Mouse (Mus musculus) lung, postnatal 0 days (tissue): Measurements from ENCODE around the gene Apopt1. TPM values are rescaled to one million over a fixed set of nuclear protein-coding genes. Genes with fewer than 3 reads are reported as not detected.

Experiments
- ATAC-seq: fragments of 200-750 bp; cut with Nextera tagmentation; 2 replicates; pipeline ENCODE4 v1.8.0; 2017; ENCODE audit warnings: moderate library complexity
- DNase-seq: peaks from one replicate; pipeline ENCODE4 v3.0.0-alpha.2; 2016; ENCODE audit warnings: low spot score
- H3K27ac ChIP-seq: fragments of 300-500 bp; sonication (generic); 2 replicates; pipeline ENCODE4 v1.5.1; 2014; ENCODE audit warnings: antibody characterized with exemption, mild to moderate bottlenecking, low read length, mixed read lengths
- H3K27me3 ChIP-seq: fragments of 300-500 bp; sonication (generic); replicated peaks from 2 replicates; pipeline ENCODE4 v1.6.1; 2014; ENCODE audit warnings: low read length, mixed read lengths; ENCODE audit not compliant: insufficient read depth
- H3K36me3 ChIP-seq: fragments of 300-500 bp; sonication (generic); 2 replicates; pipeline ENCODE4 v1.6.1; 2014; ENCODE audit warnings: low read length, mixed read lengths; ENCODE audit not compliant: insufficient read depth
- H3K4me1 ChIP-seq: fragments of 300-500 bp; sonication (generic); 2 replicates; pipeline ENCODE4 v1.6.1; 2014; ENCODE audit warnings: antibody characterized with exemption, low read depth, low read length, mixed read lengths; ENCODE audit not compliant: insufficient read depth
- H3K4me2 ChIP-seq: fragments of 300-500 bp; sonication (generic); replicated peaks from 2 replicates; pipeline ENCODE4 v1.6.1; 2014; ENCODE audit warnings: low read depth, mild to moderate bottlenecking, low read length, moderate library complexity, mixed read lengths
- H3K4me3 ChIP-seq: fragments of 300-500 bp; sonication (generic); 2 replicates; pipeline ENCODE4 v1.5.1; 2014; ENCODE audit warnings: low read depth, low read length
- H3K9ac ChIP-seq: fragments of 300-500 bp; sonication (generic); replicated peaks from 2 replicates; pipeline ENCODE4 v1.6.1; 2014; ENCODE audit warnings: low read depth, mild to moderate bottlenecking
- H3K9me3 ChIP-seq: fragments of 300-500 bp; sonication (generic); 2 replicates; pipeline ENCODE4 v1.6.1; 2016; ENCODE audit warnings: low read length, mixed read lengths
- CTCF ChIP-seq: IDR thresholded peaks from 2 replicates; pipeline ENCODE4 v1.5.1; 2016; ENCODE audit warnings: antibody characterized with exemption, mild to moderate bottlenecking
- EP300 ChIP-seq: IDR thresholded peaks from 2 replicates; pipeline ENCODE4 v1.6.1; 2016; ENCODE audit warnings: antibody characterized with exemption, mild to moderate bottlenecking, control low read depth
- WGBS: fragments of 180-500 bp; shearing (Covaris S2); extraction: QIAGEN DNeasy Blood & Tissue Kit; methylation state at CpG from one replicate; pipeline ENCODE4 v1.1.7; 2014; 5-methylcytosine and 5-hydroxymethylcytosine counted together
- polyA plus RNA-seq: library from polyadenylated mRNA; unstranded; fragments of >200 nt; fragmentation: Nextera tagmentation; extraction: Ambion mirVana; gene quantifications from 2 replicates; pipeline ENCODE4 v1.2.1, GENCODE M21; 2015

The Apopt1 gene
- polyA plus RNA-seq, 1 experiment from 2014 or later: 42.3 TPM

GRCm38 (mm10) chr12:111743981-111744423 is 30.9 kb downstream of the Apopt1 start:
- WGBS: 66% methylated on average over 11 of the region's 11 CpGs
- no peaks in the 10 kb centered on the region for H3K36me3 ChIP-seq
- H3K9me3 ChIP-seq: no peaks in the 10 kb centered on the region
- H3K4me2 ChIP-seq: no peak overlapping the region
- H3K4me3 ChIP-seq: no peak overlapping the region
- no peaks in the 10 kb centered on the region for H3K27me3 ChIP-seq
- ATAC-seq (peak; percentile 23; the same call in 1 of the 2 replicates), DNase-seq (no peak)
- no peak for TF ChIP-seq CTCF
- TF ChIP-seq EP300: no peak
- H3K9ac ChIP-seq: no peak overlapping the region
- H3K4me1 ChIP-seq: peaks cover 8% of the 10 kb centered on the region; the same call in 1 of the 2 replicates
- peak overlapping the region; percentile 57 for H3K27ac ChIP-seq

- Histone ChIP-seq H3K4me1 (peaks cover 8% of the 10 kb centered on the region; the same call in 1 of the 2 replicates), H3K36me3 (no peaks in the 10 kb centered on the region), H3K4me2 (no peak overlapping the region), H3K4me3 (no peak overlapping the region), H3K9ac (no peak overlapping the region), H3K9me3 (no peaks in the 10 kb centered on the region), H3K27ac (no peak overlapping the region), H3K27me3 (no peaks in the 10 kb centered on the region)
- DNase-seq (no peak), ATAC-seq (no peak)
- 82% methylated on average over 6 of the region's 6 CpGs for WGBS
- no peak for TF ChIP-seq CTCF
- no peak for TF ChIP-seq EP300
Observed at GRCm38 (mm10) chr12:111745274-111745673, 32.2 kb downstream of the Apopt1 start.

GRCm38 (mm10) chr12:111746091-111746490 is 33.0 kb downstream of the Apopt1 start:
- Histone ChIP-seq H3K9me3 (no peaks in the 10 kb centered on the region), H3K4me1 (peaks cover 8% of the 10 kb centered on the region; the same call in 1 of the 2 replicates), H3K36me3 (no peaks in the 10 kb centered on the region), H3K27me3 (no peaks in the 10 kb centered on the region), H3K27ac (peak overlapping the region; percentile 62), H3K9ac (no peak overlapping the region), H3K4me3 (no peak overlapping the region), H3K4me2 (no peak overlapping the region)
- ATAC-seq: peak; percentile 86
- WGBS: 34% methylated on average over 5 of the region's 5 CpGs
- DNase-seq: peak; percentile 94
- TF ChIP-seq CTCF (no peak), EP300 (no peak)

- Histone ChIP-seq H3K36me3 (no peaks in the 10 kb centered on the region), H3K27ac (no peak overlapping the region), H3K4me1 (peaks cover 8% of the 10 kb centered on the region; the same call in 1 of the 2 replicates), H3K4me3 (no peak overlapping the region), H3K9ac (no peak overlapping the region), H3K4me2 (no peak overlapping the region), H3K9me3 (no peaks in the 10 kb centered on the region), H3K27me3 (no peaks in the 10 kb centered on the region)
- DNase-seq: no peak
- TF ChIP-seq CTCF: no peak
- TF ChIP-seq EP300: no peak
- ATAC-seq: no peak
- WGBS: 79% methylated on average over 7 of the region's 7 CpGs
Observed at GRCm38 (mm10) chr12:111747421-111747820, 34.4 kb downstream of the Apopt1 start.

GRCm38 (mm10) chr12:111750739-111751138 is 37.7 kb downstream of the Apopt1 start:
- no peak overlapping the region for H3K9ac ChIP-seq
- TF ChIP-seq EP300: no peak
- TF ChIP-seq CTCF: no peak
- H3K9me3 ChIP-seq: no peaks in the 10 kb centered on the region
- WGBS: 99% methylated on average over 3 of the region's 3 CpGs
- no peak overlapping the region for H3K4me2 ChIP-seq
- H3K27me3 ChIP-seq: no peaks in the 10 kb centered on the region
- no peaks in the 10 kb centered on the region for H3K36me3 ChIP-seq
- no peak for ATAC-seq
- DNase-seq: no peak
- no peak overlapping the region for H3K27ac ChIP-seq
- H3K4me3 ChIP-seq: no peak overlapping the region
- peaks cover 7% of the 10 kb centered on the region; the same call in 1 of the 2 replicates for H3K4me1 ChIP-seq

GRCm38 (mm10) chr12:111752491-111752890 is 39.4 kb downstream of the Apopt1 start:
- no peak for ATAC-seq
- no peak for DNase-seq
- TF ChIP-seq EP300 (no peak), CTCF (no peak)
- Histone ChIP-seq H3K9me3 (no peaks in the 10 kb centered on the region), H3K36me3 (no peaks in the 10 kb centered on the region), H3K9ac (no peak overlapping the region), H3K4me2 (no peak overlapping the region), H3K27me3 (no peaks in the 10 kb centered on the region), H3K4me3 (no peak overlapping the region), H3K27ac (no peak overlapping the region), H3K4me1 (no peaks in the 10 kb centered on the region)
- WGBS: 86% methylated on average over 6 of the region's 6 CpGs

- H3K27me3 ChIP-seq: no peaks in the 10 kb centered on the region
- 32% methylated on average over 9 of the region's 9 CpGs for WGBS
- H3K9me3 ChIP-seq: no peaks in the 10 kb centered on the region
- no peaks in the 10 kb centered on the region for H3K36me3 ChIP-seq
- H3K27ac ChIP-seq: no peak overlapping the region
- TF ChIP-seq CTCF (no peak), EP300 (no peak)
- DNase-seq (peak; percentile 37), ATAC-seq (peak; percentile 49)
- no peak overlapping the region for H3K4me3 ChIP-seq
- H3K4me1 ChIP-seq: peaks cover 5% of the 10 kb centered on the region; the same call in 1 of the 2 replicates
- H3K4me2 ChIP-seq: no peak overlapping the region
- H3K9ac ChIP-seq: no peak overlapping the region
Observed at GRCm38 (mm10) chr12:111753347-111753746, 40.3 kb downstream of the Apopt1 start.
